Mouse (Mus musculus) WW6 (cell line): ENCODE results near the gene Endou.

Experiments used
- DNase-seq: peaks from one replicate; pipeline ENCODE4 v3.0.0-alpha.2; 2013; ENCODE audit warnings: low read depth, low spot score

The Endou gene

DNA sequence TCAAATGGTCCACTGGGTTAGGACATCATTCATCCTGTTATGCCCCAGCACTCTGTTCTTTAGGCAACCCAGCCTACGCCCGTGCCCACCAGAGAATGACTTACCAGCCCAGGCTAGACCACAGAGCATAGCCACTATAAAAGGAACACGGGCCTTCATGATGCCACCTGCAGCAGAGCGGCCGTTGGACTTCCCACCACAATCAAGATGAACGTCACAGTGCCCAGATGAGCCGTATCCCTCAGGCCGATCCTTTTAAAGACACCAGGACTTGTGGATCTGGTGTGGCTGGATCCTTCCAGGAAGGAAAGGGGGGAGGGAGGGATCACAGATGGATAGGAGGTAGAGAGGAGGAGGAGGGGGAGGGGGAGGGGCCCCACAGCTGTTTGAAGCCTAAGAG is at the start of gene Endou:
Gene Endou (minus strand): TSS at position 229 of the 400 bp plus-strand sequence.
- DNase-seq, result no peak

DNA sequence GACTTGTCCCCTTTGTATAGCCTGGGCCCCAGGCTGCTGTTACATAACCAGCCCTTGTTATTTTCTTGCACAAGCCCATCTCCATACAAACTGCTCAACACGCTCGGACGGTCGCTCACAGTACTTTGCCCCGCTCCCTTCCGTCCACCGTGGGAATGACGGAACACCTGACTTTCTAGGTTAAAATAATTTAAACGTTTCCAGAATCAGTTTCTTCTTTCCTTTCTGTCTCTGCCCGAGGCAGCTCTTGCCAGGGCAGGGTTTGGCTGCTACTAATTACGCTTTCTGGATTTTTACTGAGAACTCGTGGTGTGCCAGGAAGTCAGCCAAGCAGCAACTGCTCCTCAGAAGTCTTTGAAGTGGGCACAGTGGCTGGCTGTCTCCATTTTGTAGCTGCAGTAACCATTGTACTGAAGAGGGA is 49.5 kb upstream of the Endou start:
- DNase-seq, result no peak

DNA sequence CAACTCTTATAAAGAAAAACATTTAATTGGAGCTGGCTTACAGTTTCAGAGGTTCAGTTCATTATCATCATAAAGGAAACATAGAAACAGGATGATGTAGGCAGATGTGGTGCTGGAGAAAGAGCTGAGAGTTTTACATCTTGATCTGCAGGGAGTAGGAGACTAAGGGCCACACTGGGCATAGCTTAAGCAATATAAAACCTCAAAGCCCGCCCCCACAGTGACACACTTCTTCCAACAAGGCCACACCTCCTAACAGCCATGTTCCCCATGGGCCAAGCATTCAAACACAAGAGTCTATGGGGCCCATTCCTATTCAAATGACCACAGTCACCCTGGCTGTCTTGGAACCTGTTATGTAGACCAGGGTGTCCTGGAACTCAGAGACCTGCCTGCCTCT is 48.4 kb upstream of the Endou start:
- DNase-seq, result no peak

DNA sequence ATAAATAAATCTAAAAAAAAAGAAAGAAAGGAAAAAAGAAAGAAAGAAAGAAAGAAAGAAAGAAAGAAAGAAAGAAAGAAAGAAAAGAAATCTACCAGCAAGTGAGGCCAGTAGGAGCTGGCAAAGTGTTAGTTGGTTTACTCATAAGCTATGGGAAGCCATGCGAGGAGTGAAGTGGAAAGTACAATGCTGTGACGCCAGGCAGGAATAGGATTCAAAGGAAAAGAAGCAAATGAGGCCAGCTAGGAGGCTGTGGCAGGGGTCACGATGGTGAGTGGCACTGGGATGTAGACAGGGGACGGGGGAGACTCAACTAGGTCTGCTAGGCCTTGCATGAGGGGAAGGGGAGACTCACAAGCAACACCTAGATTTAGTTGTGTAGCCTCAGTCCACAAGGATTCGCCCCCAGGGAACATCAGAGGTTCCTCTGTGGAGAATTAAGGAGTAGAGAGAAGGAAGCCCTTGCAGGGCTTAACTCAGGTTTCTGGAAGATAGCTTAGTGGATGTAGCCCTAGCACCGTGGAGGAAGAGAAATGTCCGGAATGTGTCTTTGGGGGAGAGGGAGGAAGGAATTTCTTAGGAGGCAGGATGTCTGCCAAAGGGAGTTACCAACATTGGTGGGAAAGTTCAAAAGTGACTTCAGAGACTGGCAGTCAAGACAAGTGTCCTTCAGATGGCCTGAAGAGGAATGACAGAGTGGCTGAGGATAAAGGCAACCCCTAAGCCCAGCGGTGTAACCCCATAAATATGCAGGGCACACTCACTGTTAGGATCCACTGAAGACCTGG is 47.4 kb upstream of the Endou start, which contains the start of gene Slc48a1:
Gene Slc48a1 (plus strand): TSS at position 210 of the 788 bp plus-strand sequence.
- DNase-seq, result no peak

DNA sequence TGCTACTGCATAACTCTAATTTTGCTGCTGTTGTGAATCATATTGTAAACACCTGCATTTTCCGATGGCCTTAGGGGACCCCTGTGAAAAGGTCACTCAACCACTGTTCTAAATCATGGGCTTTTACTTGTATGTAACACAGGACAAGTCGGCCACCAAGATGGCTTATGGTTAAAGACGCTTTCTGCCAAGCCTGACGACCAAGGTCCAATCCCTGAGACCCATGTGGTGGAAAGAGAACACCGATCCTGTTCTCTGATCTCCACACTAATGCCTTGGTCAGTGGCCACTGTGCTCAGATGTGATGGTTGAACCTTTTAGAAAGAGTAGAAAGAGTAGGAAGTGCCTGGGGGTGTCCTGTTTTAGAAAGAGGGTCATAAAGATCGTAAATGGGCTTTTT is 45.8 kb upstream of the Endou start:
- DNase-seq, result no peak

DNA sequence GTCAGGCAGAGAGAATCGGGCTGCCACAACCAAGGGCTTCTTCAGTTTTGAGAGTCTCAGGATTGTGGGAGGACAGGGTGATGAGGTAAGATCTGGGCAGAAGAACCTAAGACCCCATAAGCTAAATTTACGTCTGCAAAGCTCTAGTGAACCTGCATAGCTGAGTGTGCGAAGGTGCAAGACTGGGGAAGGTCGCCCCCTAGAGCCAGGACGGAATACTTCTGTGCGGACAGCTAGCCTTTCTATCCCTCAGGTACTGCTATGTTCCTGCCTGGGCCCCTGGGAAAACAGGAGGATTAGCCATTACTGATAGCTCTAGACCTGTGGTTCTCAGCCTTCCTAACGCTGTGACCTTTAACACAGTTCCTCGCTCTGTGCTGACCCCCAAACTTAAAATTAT is 45.4 kb upstream of the Endou start:
- no peak for DNase-seq

DNA sequence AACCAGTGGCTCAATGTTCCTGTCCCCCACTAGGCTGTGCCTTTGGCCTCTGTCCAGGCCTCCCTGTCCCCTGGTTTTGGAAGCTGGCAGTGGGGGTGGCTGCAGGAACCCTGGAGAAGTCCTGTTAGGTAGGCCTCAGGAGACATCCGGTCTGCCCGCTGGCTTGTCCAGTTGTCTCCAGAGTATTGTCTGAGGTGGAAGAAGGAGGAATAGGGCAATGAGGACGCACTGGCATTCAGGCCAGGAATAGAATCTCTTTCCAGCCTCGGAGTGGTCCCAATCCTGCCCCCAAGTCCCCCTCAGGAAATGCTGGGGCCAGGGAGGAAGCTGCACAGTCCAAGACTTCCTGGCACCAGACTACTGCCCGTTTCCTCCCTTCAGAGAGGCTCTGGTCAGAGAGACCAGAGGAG is 42.8 kb upstream of the Endou start:
- no peak for DNase-seq

DNA sequence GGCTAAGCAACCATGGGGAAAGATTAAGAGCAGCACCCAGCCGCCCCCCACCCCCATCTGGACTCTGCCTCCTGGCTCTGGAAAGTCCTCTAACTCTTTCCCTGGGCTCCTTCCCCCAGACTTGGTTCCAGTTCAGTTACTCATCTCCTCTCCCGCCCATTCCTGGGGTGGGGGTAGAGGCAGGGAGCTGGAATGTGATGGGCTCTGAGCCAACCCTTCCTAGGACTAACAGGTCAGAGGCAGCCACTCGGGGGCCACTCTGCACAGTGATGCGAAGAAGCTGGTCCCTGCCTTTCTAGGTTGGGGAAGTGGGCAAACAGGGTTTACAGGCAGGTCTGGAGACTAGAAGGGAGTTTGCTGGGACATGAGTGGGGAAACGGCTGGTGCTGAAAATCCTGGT is 42.0 kb upstream of the Endou start:
- no peak for DNase-seq

DNA sequence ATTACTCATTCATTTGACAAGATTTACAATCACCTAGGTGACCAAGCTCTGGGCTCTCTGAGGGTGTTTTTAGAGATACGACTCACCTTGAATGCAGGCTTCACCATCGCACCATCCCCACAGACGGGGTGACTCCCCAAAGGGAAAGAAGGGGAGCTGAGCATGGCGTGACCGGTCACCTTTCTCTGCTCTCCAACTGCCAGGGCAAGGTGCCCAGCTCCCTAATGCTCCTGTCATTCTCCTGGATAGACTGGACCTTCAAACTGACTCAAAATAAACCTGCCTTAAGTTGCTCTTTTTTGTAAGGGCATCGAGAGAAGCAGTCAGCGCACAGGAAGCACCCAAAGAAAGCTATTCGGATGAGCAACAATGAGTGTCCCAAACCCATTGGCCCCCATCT is 39.1 kb upstream of the Endou start:
- DNase-seq, result no peak

DNA sequence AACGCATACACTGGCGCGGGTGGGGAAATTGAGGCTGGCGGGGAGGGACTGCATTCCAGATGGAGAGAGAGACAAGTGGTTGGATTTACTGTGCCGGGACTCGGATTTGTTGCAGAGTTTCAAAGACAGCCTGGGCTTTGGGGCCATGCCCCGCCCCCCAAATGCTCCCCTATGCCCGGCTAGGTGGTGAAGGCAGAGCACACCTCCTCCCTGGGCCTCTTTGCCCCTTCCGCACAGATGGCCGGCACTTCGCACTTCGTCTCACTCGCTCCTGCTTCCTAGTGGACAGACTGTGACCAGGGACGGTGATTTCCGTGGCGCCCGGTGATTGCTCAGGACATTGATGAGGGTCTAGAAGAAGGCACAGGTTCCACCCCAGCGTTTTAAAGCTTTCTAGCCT is 37.1 kb upstream of the Endou start:
- DNase-seq, result no peak

DNA sequence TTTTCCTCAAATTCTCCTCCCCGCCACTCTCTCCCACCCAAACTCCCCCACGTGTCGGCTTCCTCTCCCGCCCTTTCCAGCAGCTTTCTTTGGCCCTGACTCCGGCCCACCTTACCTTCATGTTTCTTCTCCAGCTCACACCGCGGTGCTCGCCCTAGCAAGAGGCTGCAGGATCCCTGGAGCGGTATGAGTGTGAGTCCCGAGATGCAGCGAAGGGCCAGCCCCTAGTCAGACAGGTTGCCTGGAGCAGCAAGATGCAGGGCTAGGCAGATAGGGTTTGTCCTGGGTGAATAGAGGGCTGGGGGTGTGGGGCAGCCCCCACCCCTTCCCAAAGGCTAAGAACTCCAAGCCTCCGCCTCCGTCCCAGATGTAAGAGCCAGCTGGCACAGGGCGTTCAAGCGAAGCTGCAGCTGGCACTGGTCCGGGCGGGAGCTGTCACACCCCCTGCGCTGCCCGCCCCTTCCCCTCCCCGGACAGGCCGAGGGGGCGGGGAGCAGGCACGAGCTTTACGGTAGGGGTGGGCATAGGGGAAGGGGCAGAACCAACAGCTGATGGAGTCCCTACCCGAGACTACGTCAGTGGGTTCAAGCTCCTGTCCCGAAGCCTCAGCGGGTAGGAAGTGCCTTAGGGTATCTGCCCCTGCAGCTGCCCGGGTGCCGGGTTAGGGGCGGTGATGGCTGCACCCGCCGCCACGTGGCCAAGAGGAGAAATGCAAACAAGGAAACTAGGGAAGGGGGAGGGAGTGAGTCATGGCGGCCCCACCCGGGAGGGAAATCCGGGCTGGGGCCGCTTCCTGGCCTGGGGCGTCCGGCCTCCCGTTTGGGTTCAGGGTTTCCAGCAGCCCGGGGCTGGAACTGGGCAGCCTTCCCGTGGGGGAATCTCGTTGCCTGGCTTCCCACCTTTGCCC is 36.4 kb upstream of the Endou start, which contains the start of gene Rapgef3:
Gene Rapgef3 (minus strand): TSS at position 693 of the 907 bp plus-strand sequence.
- no peak for DNase-seq

DNA sequence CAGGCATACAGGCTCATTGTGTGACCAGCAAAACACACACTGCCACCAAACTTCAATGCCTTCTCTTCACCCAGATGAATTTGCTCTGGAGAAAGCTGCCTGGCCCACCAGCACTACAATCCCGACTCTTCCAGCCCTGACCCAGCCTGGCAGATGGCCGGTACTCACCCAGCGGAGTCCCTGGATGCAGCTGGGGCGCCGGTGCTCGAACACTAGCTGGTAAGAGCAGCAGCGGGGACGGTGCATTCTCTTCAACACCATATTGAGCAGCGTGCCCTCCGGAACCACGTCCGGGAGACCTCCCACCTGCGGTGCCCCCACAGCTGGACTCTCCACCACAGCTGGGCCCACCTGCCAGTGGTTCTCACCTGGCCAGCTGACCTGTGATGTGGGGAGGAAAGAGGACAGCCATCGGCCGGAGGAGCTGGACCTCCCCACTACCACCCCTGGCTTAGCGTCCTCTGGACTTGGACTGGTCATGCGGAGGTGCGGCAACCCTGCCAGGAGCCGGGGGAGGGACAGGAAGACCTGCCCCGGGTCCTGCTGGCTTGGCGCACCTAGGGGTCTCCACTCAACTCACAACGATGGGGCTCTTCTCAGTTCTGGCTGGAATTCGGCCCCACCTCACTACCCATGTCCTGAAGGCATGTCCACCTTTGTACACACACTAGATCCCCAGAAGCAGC is 35.6 kb upstream of the Endou start:
- no peak for DNase-seq

DNA sequence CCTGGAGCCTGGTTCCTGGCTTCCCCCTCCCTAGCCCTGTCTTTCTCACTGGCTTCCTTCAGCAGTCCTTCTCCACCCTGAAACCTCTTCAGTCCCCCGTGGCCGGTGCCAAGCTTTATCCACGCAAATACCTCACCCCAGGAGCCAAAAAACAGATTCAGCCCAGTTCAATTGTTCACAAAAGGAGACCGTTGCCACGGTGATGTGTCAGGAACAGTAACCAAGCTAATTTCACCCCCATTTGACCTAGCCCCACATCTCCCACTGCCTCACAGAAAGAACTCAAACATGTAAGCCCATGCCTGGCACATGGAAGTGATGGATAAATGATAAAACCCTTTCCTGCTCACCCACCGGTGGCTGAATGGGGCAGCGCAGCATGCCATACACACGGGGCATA is 35.1 kb upstream of the Endou start:
- DNase-seq, result no peak

DNA sequence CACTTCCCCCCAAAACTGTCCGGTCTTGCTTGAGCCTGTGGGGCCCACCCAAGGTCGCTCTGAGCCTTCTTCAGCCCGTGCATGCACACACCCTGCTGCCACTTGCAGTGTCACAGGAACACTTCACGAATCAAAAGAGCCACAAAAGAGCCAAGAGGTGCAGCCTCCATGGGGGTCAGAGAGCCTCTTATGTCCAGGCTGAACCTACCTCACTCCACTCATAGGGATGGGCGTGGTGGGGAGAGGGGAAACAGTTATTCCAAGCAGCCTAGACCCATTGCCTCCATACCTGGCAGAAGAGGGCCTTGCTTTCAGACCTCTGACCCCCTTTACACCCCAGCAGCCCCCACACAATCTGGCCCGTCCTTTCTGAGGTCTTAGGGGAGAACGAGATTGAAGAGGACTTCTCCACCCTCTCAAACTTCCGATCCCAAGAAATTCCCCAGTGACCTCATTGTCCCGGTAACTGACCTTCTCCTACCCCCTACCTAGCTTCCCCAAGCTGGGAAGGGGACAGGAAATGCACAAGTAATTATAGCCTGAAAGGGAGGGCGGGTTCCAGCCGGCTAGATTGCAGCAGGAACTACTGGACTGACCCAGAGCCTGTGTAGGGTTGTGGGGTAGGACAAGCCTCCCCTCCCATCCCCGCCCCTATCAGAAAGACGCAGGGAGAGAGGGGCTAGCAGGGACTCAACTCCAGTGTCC is 34.1 kb upstream of the Endou start:
- DNase-seq, result no peak

DNA sequence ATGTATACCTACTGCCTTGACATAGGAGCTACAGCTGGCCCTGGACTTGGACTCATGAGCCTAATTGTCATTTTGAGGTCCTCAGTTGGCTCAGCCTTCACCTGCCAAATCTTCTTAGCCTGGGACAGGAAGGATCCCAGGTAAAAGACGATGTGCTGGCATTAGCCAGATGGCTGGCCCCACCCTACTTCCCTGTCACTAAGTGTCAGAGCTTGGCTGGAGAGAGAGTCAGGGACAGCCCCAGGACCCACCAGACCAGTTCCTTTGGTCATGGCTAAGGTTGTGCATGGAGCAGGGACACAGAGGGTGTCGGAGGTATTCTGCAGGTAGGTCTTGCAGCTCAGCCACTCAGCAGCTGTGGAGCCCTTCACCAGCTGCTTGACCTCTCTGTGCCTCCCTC is 33.4 kb upstream of the Endou start:
- DNase-seq, result no peak

DNA sequence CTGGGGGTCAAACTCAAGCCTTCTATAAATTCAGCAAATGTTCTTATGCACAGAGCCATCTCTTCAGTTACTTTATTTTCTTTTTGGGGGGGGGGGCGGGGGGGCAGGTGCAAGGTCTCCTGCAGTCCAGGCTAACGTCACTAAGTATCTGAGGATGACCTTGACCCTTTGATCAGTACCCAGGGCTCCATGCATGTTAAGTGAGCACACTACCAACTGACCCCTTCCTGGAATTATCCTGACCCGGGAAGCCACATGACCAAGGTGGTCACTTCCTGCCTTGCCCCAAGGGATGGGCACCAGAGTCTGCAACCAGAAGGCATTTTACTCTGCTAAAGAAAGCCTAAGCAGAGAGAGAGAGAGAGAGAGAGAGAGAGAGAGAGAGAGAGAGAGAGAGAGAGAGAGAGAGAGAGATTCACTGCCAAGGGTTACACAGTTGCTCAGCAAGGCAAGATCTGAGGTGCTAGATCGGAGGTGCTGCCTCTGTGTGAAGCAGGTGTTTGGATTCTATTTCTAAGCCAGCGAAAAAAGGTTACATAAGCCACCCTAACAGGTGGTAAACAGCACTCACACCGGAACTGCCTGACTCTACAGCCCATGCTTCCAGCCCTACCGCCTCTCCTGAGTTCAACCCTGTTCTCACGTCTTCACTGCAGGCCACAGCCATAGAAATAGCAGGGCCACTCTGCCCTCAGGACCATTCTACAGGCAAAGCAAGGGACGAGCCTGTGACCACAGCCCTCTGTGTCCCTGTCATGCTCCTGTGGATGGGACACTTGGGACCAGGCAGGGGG is 32.3 kb upstream of the Endou start:
- no peak for DNase-seq

DNA sequence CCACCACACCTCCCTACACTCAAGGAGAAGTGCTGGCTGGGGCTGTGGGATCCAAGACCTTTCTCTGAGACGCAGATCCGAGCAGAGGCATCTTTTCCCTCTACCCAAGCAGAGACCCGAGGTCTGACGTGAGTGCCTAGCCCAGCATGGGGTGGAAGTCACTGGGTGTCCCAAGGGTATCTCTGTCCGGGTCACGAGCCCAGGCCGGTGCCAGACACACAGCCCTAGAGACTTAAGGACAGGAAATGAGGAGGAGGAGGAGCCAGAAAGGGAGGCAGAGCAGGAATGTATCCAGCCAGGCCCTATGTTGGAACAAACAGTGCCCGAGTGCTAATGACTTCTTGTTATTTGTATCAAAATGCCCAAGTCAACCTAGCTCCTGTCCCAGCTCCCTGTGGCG is 31.6 kb upstream of the Endou start:
- DNase-seq, result no peak

DNA sequence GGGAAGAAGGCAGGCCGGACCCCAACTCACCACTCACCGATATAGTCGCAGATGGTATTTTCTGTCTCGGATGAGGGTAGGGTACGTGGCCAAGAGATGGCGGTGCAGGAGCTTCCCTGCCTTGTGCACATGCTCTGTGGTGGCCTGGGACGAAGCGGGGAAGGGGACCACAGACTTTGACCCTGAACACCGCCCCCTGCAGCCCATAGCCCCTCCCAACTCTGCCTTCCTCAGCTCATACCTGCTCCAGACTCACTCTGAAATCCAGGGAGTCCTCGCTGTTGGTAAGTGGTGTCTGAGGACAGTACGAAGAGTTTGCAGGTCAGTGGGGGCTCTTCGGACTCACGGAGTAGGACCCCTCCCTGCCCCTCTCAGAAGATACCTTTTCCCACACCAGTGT is 30.3 kb upstream of the Endou start:
- peak; percentile 61 for DNase-seq

DNA sequence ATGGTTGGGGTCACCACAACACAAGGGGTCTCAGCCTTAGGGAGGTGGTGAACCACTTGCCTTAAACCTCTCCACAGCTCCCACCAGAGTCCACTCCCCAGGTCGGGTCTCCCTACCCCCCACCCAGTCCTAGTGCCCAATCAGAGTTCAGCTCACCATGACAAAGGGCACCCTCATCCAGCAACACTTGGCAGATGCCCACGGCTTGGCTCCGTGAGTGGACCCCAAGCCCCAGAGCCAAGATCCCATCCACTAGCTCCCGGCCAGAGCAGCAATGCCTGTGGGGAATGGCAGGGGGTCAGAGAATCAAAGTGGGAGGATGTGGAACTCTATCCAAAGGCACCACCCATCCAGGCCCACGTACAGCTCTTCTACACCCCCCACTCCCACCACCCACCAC is 29.8 kb upstream of the Endou start:
- DNase-seq, result no peak

DNA sequence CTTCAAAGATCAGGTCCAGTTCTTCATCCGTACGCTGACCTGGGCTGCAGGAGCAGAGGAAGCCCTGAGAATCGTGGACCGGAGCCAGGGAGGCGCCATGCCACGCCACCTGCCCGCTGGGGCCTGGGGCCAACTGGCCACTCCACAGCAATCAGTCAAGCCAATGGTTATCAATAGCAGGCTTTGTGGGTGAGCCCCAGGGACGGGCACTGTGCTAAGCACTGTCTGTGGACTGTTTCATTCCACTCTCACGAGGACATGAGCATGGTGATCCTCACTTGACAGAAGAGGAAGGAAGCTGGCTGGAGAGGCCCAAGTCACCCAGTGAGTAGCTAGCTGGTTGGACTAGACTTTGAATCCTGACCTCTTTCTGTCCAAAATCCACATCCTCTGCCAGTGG is 28.9 kb upstream of the Endou start:
- DNase-seq, result no peak

DNA sequence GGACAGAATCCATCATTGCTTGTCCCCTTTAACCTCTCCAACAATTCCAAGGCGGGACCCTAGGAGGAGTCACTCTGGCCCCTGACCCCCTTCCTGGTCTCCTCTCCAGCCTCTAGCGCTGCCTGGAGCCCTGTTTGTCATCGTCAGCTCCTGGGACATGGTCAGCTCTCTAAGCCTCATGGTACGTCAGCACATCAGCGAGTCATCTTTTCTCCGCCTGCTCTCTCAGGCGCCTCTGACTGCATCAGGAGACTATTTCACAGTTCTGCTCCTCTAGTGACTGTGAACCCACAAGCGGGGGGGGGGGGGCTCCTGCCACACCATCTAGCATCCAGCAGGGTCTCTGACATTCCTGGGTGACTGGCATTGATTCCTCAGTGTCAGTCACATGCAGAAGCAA is 24.2 kb upstream of the Endou start:
- DNase-seq, result no peak
